Mouse (Mus musculus) brain, adult 2 months (tissue): ENCODE results near the gene Rrp7a.
"Not testable (repeated sequence)": the region's sequence is repeated elsewhere in the genome, so short reads cannot be mapped to it uniquely, and the experiment has no call there.

Experiments
- DNase-seq: peaks from one replicate; pipeline ENCODE4 v3.0.0; 2011; ENCODE audit warnings: low read depth, low spot score

The Rrp7a gene

DNA sequence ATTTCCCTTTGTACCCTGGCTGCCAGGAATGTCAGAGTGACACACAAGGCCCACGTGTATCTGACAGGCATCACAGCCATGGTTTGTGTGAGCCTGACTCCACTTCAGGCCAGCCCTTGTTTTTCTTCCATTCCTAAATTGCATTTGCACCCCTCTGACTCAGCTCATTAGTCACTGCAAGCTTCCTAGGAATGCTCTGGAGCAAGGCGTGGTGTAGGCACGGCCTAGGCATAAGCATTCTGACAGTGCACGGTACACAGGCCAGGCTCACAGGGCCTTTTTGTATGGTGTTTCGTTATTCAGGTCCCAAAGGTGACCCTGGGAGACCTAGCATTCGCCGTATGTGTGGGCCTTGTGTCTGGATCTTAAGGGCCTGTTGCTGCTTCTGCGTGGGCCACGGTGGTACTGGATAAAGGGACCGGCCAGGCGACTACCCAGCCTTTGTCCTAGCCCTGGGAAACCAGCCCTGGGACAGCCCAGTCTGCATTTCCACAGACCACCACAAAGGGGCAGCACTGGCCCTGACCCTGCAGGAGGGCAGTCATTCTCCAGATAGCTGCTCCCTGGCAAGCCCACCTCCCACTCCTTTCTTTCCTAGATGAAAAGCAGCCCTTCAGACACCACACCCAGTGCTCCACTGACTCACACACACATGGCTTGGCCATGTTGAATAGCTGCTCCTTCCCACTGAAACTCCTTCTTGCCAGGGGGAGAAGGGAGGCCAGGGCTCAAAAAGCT, 34.5 kb upstream of the Rrp7a start:
- peak; percentile 73 for DNase-seq

GRCm38 (mm10) chr15:83155672-83156419, 33.2 kb upstream of the Rrp7a start:
- no peak for DNase-seq

GRCm38 (mm10) chr15:83154309-83154708, 31.7 kb upstream of the Rrp7a start:
- no peak for DNase-seq

DNA sequence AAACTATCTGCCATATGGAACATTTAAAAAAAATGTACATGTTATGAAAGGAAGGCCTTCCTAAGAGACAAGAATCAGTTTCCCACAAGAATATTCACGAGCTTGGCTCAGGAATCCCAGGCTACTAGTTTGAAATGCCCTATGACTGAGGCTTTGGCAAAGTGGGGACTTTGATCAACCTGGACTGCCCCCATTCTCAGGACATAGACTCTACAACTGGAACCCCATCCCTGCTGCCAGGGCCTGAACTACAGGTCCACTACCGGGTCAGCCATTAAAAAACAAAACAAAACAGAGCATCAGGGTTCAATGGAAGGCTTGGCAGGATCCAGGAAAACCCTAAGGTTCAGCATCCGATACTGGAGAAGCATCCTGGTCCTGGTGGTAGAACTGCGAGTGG, 28.1 kb upstream of the Rrp7a start:
- DNase-seq = no peak

DNA sequence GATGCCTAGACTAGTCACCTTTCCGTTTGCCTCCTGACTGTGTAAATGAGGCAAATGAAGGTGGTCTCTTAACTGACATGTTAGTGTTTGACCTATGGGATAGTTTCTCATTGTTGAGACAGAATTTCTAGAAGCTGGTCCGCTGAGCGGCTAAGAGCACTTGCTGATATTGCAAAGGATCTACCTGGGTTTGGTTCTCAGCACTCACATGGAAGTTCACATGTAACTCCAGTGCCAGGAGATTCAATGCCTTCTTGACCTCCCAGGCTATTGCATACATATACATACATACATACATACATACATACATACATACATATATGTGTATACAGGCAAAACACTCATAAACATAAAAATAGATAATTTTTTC, 27.5 kb upstream of the Rrp7a start:
- DNase-seq = no peak

- peak; percentile 99 for DNase-seq
Observed at GRCm38 (mm10) chr15:83149196-83150072, 26.8 kb upstream of the Rrp7a start, which contains the start of gene Poldip3. Gene Poldip3, minus strand, starts transcription at chr15:83149384.

DNA sequence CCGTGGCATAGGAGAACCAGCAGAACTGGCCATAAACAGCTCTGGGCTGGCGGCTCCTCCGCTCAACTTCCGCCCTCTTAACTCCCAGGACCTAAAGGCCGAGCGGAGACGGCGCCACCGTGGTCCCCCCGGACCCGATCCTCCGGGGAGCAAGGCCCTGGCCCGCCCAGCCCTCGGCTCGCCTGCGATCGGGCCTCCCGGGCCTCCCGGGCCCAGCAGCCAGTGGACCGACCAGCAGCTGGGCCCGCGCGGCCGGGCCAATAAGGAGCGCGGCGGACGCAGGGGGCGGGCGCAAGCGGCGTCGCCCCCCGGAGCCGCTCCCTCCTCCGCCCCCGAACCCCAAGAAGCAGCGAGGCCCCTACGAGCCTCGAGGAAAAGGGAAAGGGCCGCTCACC, 26.2 kb upstream of the Rrp7a start:
- no peak for DNase-seq

- no peak for DNase-seq
Observed at GRCm38 (mm10) chr15:83148395-83148794, 25.8 kb upstream of the Rrp7a start.

- no peak for DNase-seq
Observed at GRCm38 (mm10) chr15:83145541-83145940, 22.9 kb upstream of the Rrp7a start.

DNA sequence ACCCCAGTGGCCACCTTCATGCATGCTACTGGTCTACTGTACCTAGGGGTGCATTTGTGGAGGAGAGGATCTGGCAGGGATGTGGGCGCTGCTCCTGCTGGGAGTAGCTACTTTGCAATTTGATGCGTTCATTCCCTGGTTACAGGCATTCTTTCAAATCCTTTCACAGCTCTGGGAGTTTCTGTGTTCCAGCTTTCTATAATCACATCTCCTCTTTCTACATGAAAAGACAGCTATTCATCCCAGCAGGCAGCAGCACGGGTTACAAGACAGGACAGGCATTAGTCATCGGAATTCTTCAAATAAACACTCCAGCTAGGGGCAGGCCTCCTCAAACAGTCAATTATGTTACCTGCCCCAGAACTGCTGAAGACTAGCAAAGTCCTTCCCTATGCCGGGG, 20.3 kb upstream of the Rrp7a start:
- peak; percentile 81 for DNase-seq

DNA sequence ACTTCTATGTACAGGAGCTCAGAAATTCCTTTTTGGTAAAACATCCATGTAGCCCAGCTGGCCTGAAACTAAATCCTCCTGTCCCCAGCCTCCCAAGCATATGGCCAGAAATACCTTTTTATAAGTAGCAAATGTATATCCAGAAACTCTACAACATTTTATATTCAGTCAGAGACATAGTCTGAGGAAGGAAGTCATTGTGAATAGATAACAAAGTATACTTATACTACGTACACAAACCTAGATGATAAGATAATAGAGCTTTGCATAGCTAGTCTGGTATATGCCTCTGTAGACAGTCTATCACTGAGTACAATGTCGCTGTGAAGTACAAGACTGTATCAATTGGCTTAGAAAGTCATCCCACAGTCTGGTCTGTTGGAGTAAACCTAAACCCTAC, 13.1 kb upstream of the Rrp7a start:
- DNase-seq = no peak

DNA sequence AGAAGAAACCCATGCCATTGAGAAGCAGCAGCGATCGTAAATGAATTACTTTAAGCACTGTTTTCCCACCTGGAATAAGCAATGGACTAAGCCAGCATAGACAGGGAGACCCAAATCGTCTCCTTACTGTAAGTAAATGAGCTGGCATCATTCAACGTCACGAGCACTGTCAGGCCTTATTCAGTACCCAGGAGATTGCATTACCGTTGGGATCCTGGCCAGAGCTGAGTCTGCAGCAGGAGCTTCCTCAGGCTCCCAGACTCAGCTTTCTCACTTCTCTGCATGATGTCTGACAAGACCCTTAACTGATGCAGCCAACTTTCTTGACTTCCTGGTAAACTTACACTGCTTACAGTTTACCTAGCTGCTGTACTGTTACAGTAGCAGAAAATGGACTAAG, 12.1 kb upstream of the Rrp7a start:
- peak; percentile 57 for DNase-seq

GRCm38 (mm10) chr15:83129530-83130231, 7.1 kb upstream of the Rrp7a start:
- DNase-seq = no peak

DNA sequence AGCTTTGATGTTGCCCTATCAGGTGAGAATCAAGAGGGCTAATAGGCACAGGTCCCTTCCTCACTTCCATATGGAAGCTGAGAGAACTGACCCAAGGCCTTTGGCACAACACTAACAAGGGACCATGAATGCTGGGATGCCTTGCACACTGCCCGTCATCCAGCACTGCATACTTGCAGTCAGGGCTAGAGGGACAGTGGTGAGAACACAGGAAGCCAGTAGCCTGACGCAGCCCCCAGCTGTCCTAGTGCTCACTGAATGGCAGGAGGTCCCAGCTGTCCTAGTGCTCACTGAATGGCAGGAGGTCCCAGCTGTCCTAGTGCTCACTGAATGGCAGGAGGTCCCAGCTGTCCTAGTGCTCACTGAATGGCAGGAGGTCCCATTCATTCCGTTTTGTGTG, 4.4 kb upstream of the Rrp7a start:
- DNase-seq = not testable (repeated sequence)

DNA sequence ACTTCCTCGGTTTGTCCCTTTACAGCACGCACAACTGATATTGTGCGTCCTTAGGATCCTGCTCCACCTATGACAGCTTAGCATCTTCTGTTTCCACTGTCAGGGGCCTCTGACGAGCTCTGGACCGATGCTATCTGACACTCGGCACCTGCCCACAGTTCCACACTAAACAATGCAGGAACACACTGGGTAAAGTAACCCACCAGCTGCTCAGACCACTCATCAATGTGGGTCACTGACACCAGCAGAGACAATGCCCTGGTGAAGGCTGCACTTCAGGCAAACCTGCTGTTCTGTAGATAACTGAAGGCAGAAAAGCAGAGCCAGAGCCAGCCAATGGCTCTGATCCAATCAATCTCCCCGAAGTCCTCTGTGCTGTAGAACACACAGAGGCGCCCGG, 4.0 kb upstream of the Rrp7a start:
- no peak for DNase-seq

DNA sequence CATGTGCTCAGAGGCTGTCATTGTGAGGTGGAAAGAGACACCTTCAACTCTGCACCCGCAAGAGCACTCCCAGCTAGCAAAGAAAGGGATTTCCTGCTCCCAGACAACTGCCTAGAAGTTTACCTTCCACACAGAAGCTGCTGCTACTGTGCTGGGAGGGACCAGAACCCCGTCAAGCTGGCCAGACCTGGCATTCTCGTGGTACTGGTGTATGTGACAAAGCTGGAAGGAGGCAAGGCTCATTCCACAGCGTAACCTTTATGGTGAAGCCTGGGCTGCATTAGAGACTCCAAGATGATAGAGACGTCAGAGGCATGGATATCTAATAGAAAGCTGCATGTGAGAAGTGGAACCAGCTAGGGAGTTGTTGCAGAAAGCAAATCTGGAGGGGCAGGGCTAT, 2.0 kb upstream of the Rrp7a start:
- DNase-seq = no peak

GRCm38 (mm10) chr15:83121709-83122565, 664 bp downstream of the Rrp7a start:
- DNase-seq = peak; percentile 78

DNA sequence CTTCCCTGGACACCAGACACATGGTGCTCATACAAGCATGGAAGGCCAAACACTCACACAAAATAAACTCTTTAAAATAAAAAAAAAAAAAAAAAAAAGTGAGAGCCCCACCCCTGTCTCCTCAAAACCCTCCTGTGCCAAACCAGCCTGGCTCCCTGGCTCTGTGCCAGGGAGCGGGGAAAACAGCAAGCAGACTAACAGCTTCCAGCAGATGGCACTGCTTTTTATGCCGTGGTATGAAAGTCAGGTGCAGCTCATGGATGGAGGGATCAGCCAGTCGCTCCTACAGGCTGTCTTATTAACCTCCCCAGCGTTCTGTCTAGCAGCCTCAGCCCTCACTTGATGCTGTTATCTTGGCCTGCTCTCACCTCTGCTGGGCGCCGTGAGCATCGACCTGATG, 4.2 kb downstream of the Rrp7a start:
- DNase-seq = peak; percentile 92

- DNase-seq = no peak
Observed at GRCm38 (mm10) chr15:83115071-83115470, 7.5 kb downstream of the Rrp7a start.

GRCm38 (mm10) chr15:83114106-83114505, 8.5 kb downstream of the Rrp7a start:
- no peak for DNase-seq

GRCm38 (mm10) chr15:83112898-83113297, 9.7 kb downstream of the Rrp7a start:
- peak; percentile 83 for DNase-seq
